Mouse (Mus musculus) ovary, postnatal 10 days (tissue): ENCODE measurements around the gene Tmem181a.
"Not testable (repeated sequence)": the region's sequence is repeated elsewhere in the genome, so short reads cannot be mapped to it uniquely, and the experiment has no call there.

Experiments used
- DNase-seq: peaks from one replicate; pipeline ENCODE4 v3.0.0; 2022; ENCODE audit warnings: low spot score

The Tmem181a gene

GRCm38 (mm10) chr17:6256400-6257069 is at the start of gene Tmem181a:
TSS of gene Tmem181a (plus strand) at chr17:6256860.
- not testable (repeated sequence) for DNase-seq

GRCm38 (mm10) chr17:6211721-6212120 is 44.9 kb upstream of the Tmem181a start:
- DNase-seq: no peak

- DNase-seq: no peak
Measured at GRCm38 (mm10) chr17:6215640-6216039, 41.0 kb upstream of the Tmem181a start.

GRCm38 (mm10) chr17:6216514-6216913 is 40.1 kb upstream of the Tmem181a start:
- DNase-seq: no peak

- not testable (repeated sequence) for DNase-seq
Measured at GRCm38 (mm10) chr17:6232633-6233032, 24.0 kb upstream of the Tmem181a start.

GRCm38 (mm10) chr17:6251298-6251697 is 5.4 kb upstream of the Tmem181a start:
- DNase-seq: not testable (repeated sequence)

GRCm38 (mm10) chr17:6257070-6257456 is 403 bp downstream of the Tmem181a start:
- DNase-seq: not testable (repeated sequence)

- DNase-seq: not testable (repeated sequence)
Measured at GRCm38 (mm10) chr17:6269876-6270831, 13.5 kb downstream of the Tmem181a start.

GRCm38 (mm10) chr17:6270840-6271239 is 14.2 kb downstream of the Tmem181a start:
- DNase-seq: not testable (repeated sequence)

- not testable (repeated sequence) for DNase-seq
Measured at GRCm38 (mm10) chr17:6271970-6272369, 15.3 kb downstream of the Tmem181a start.

GRCm38 (mm10) chr17:6274693-6275092 is 18.0 kb downstream of the Tmem181a start:
- not testable (repeated sequence) for DNase-seq

- not testable (repeated sequence) for DNase-seq
Measured at GRCm38 (mm10) chr17:6279205-6279604, 22.5 kb downstream of the Tmem181a start.

GRCm38 (mm10) chr17:6279772-6280171 is 23.1 kb downstream of the Tmem181a start:
- not testable (repeated sequence) for DNase-seq

GRCm38 (mm10) chr17:6280513-6280912 is 23.9 kb downstream of the Tmem181a start:
- not testable (repeated sequence) for DNase-seq

GRCm38 (mm10) chr17:6283137-6283536 is 26.5 kb downstream of the Tmem181a start:
- DNase-seq: not testable (repeated sequence)

- DNase-seq: not testable (repeated sequence)
Measured at GRCm38 (mm10) chr17:6286169-6286568, 29.5 kb downstream of the Tmem181a start.

- DNase-seq: not testable (repeated sequence)
Measured at GRCm38 (mm10) chr17:6289045-6289444, 32.4 kb downstream of the Tmem181a start.

GRCm38 (mm10) chr17:6293882-6294281 is 37.2 kb downstream of the Tmem181a start:
- not testable (repeated sequence) for DNase-seq

- DNase-seq: not testable (repeated sequence)
Measured at GRCm38 (mm10) chr17:6297060-6297795, 40.6 kb downstream of the Tmem181a start.

- not testable (repeated sequence) for DNase-seq
Measured at GRCm38 (mm10) chr17:6300190-6300863, 43.7 kb downstream of the Tmem181a start.

GRCm38 (mm10) chr17:6304891-6305290 is 48.2 kb downstream of the Tmem181a start:
- DNase-seq: not testable (repeated sequence)
